Mouse (Mus musculus): Measurements from ENCODE around the gene Trabd. TPM values are rescaled to one million over a fixed set of nuclear protein-coding genes. Genes with fewer than 3 reads are reported as not detected.

The Trabd gene
- total RNA-seq, 2 experiments from 2014 or later: 41.7 to 43.4 TPM

GRCm38 (mm10) chr15:89126622-89127021 is 51.7 kb downstream of the Trabd start:
- DNase-seq: no peak

GRCm38 (mm10) chr15:89127364-89127940 is 52.5 kb downstream of the Trabd start:
- no peak for DNase-seq

GRCm38 (mm10) chr15:89128382-89129350 is 53.7 kb downstream of the Trabd start, which contains the start of gene Hdac10:
TSS of gene Hdac10 (minus strand) at chr15:89128700.
- peak; percentile 86 to 89 for DNase-seq

GRCm38 (mm10) chr15:89130245-89130644 is 55.3 kb downstream of the Trabd start:
- no peak for DNase-seq

GRCm38 (mm10) chr15:89131316-89131715 is 56.4 kb downstream of the Trabd start:
- no peak for DNase-seq

Other genes with a start within 250 kb of the Trabd start
- gene Pim3, start 212.9 kb upstream of the Trabd start, total RNA-seq (2021): 100 to 1,000 TPM; 123 to 134 TPM
- gene Ttll8, start 120.7 kb upstream of the Trabd start, total RNA-seq (2021): under 1 TPM in 1 of 2 experiments, not detected in 1; 0.46 TPM
- not detected for gene Mlc1, start 96.1 kb upstream of the Trabd start, total RNA-seq (2021)
- gene Mov10l1, start 92.2 kb upstream of the Trabd start, total RNA-seq (2021): not detected
- gene Panx2, start 15.4 kb upstream of the Trabd start, total RNA-seq (2021): under 1 TPM; 0.56 to 0.99 TPM
- 10 to 100 TPM; 29.8 to 44.9 TPM for gene Selenoo, start 14.0 kb downstream of the Trabd start, total RNA-seq (2021)
- gene Tubgcp6, start 48.0 kb downstream of the Trabd start, total RNA-seq (2021): 10 to 100 TPM; 13.4 to 16.4 TPM
- gene Hdac10, start 53.6 kb downstream of the Trabd start, total RNA-seq (2021): 10 to 100 TPM in 1 of 2 experiments, 1 to 10 TPM in 1; 9.9 to 14.3 TPM
- 10 to 100 TPM in 1 of 2 experiments, 1 to 10 TPM in 1; 8.8 to 10.6 TPM for gene Mapk12, start 65.6 kb downstream of the Trabd start, total RNA-seq (2021)
- gene Mapk11, start 74.5 kb downstream of the Trabd start, total RNA-seq (2021): 1 to 10 TPM; 2.5 to 3.7 TPM
- 100 to 1,000 TPM; 110 to 130 TPM for gene Plxnb2, start 105.7 kb downstream of the Trabd start, total RNA-seq (2021)
- gene Dennd6b, start 121.4 kb downstream of the Trabd start, total RNA-seq (2021): 1 to 10 TPM; 4.9 to 5.2 TPM
- gene Ppp6r2, start 136.4 kb downstream of the Trabd start, total RNA-seq (2021): 10 to 100 TPM; 39.6 to 49.0 TPM
- gene Sbf1, start 240.2 kb downstream of the Trabd start, total RNA-seq (2021): 10 to 100 TPM; 76.7 to 88.9 TPM
- not detected for gene Adm2, start 247.6 kb downstream of the Trabd start, total RNA-seq (2021)

Data from adrenal gland, postnatal 36 days (tissue).